Mouse (Mus musculus) hindbrain, postnatal 0 days (tissue): ENCODE data around the gene Il18bp. TPM values are rescaled to one million over a fixed set of nuclear protein-coding genes. Genes with fewer than 3 reads are reported as not detected.
A peak's percentile ranks its signal among the peaks of the same experiment; 100 is the strongest.

Experiments used
- ATAC-seq: fragments of 200-750 bp; cut with Nextera tagmentation; 2 replicates; pipeline ENCODE4 v1.8.0; 2017; ENCODE audit warnings: mild to moderate bottlenecking, moderate TSS enrichment, moderate library complexity
- DNase-seq: peaks from one replicate; pipeline ENCODE4 v3.0.0-alpha.2; 2015; ENCODE audit warnings: low spot score
- H3K27ac ChIP-seq: fragments of 300-500 bp; sonication (generic); 2 replicates; pipeline ENCODE4 v1.5.1; 2014; ENCODE audit warnings: mild to moderate bottlenecking
- H3K27me3 ChIP-seq: fragments of 300-500 bp; sonication (generic); 2 replicates; pipeline ENCODE4 v1.6.1; 2014; ENCODE audit warnings: low read length, mixed read lengths; ENCODE audit not compliant: insufficient read depth
- H3K36me3 ChIP-seq: fragments of 300-500 bp; sonication (generic); 2 replicates; pipeline ENCODE4 v1.6.1; 2014; ENCODE audit warnings: low read length, mixed read lengths; ENCODE audit not compliant: insufficient read depth
- H3K4me1 ChIP-seq: fragments of 300-500 bp; sonication (generic); 2 replicates; pipeline ENCODE4 v1.6.1; 2014; ENCODE audit warnings: antibody characterized with exemption, low read length, mixed read lengths; ENCODE audit not compliant: insufficient read depth
- H3K4me2 ChIP-seq: fragments of 300-500 bp; sonication (generic); 2 replicates; pipeline ENCODE4 v1.6.1; 2014; ENCODE audit warnings: low read depth, mild to moderate bottlenecking, low read length, moderate library complexity, mixed read lengths
- H3K4me3 ChIP-seq: fragments of 300-500 bp; sonication (generic); 2 replicates; pipeline ENCODE4 v1.5.1; 2014; ENCODE audit warnings: low read length
- H3K9ac ChIP-seq: fragments of 300-500 bp; sonication (generic); replicated peaks from 2 replicates; pipeline ENCODE4 v1.6.1; 2014; ENCODE audit warnings: mild to moderate bottlenecking, low read length, moderate library complexity, mixed read lengths
- H3K9me3 ChIP-seq: fragments of 300-500 bp; sonication (generic); 2 replicates; pipeline ENCODE4 v1.6.1; 2016; ENCODE audit warnings: low read length, mixed read lengths
- CTCF ChIP-seq: IDR thresholded peaks from 2 replicates; pipeline ENCODE4 v1.5.1; 2016; ENCODE audit warnings: antibody characterized with exemption, control low read depth, low read depth
- WGBS: fragments of 180-500 bp; shearing (Covaris S2); extraction: QIAGEN DNeasy Blood & Tissue Kit; methylation state at CpG from one replicate; pipeline ENCODE4 v1.1.7; 2014; 5-methylcytosine and 5-hydroxymethylcytosine counted together
- polyA plus RNA-seq: library from polyadenylated mRNA; unstranded; fragments of >200 nt; fragmentation: Nextera tagmentation; extraction: Ambion mirVana; gene quantifications from 2 replicates; pipeline ENCODE4 v1.2.1, GENCODE M21; 2015
- total RNA-seq: library from RNA; depleted of rRNA; stranded (reverse); fragments of >200 nt; gene quantifications from 2 replicates; pipeline ENCODE4 v1.2.3, GENCODE M21; 2014

Gene Il18bp
- total and polyA plus RNA-seq, 2 experiments from 2014 or later, result 3.0 to 14.7 TPM

- no peak for ATAC-seq
- TF ChIP-seq CTCF, result no peak
- H3K36me3 ChIP-seq, result peaks cover 68% of the 10 kb centered on the region
- no peak overlapping the region for H3K4me3 ChIP-seq
- H3K4me1 ChIP-seq, result no peaks in the 10 kb centered on the region
- DNase-seq, result no peak
- 76% methylated on average over 1 of the region's 1 CpGs for WGBS
- H3K27ac ChIP-seq, result no peak overlapping the region
- H3K4me2 ChIP-seq, result no peak overlapping the region
- H3K27me3 ChIP-seq, result no peaks in the 10 kb centered on the region
- H3K9ac ChIP-seq, result no peak overlapping the region
- H3K9me3 ChIP-seq, result no peaks in the 10 kb centered on the region
Observed at GRCm38 (mm10) chr7:102006520-102006919, 12.0 kb downstream of the Il18bp start.

DNA sequence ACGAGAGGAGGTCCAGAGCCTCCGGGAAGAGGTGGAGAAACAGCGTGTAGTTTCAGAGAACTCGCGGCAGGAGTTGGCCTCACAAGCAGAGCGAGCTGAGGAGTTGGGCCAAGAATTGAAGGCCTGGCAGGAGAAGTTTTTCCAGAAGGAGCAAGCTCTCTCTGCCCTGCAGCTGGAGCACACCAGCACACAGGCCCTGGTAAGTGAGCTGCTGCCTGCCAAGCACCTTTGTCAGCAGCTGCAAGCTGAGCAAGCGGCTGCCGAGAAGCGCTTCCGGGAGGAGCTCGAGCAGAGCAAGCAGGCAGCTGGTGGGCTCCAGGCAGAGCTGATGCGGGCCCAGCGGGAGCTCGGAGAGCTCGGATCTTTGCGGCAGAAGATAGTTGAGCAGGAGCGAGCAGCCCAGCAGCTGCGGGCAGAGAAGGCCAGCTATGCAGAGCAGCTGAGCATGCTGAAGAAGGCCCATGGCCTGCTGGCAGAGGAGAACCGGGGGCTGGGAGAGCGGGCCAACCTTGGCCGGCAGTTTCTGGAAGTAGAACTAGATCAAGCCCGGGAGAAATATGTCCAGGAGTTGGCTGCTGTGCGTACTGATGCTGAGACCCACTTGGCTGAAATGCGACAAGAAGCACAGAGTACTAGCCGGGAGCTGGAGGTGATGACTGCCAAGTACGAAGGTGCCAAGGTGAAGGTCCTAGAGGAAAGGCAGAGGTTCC, 17.4 kb downstream of the Il18bp start:
- ATAC-seq (peak; percentile 57), DNase-seq (peak; percentile 74)
- Histone ChIP-seq H3K4me2 (no peak overlapping the region), H3K27ac (peak overlapping the region; percentile 81), H3K9ac (no peak overlapping the region), H3K27me3 (no peaks in the 10 kb centered on the region), H3K36me3 (peaks cover 74% of the 10 kb centered on the region), H3K9me3 (no peaks in the 10 kb centered on the region), H3K4me1 (0 out of 2 replicates have a peak, but pooled peaks cover 3% of the 10 kb centered on the region), H3K4me3 (no peak overlapping the region)
- WGBS, result 68% methylated on average over 26 of the region's 26 CpGs
- no peak for TF ChIP-seq CTCF

GRCm38 (mm10) chr7:102000296-102000695, 18.2 kb downstream of the Il18bp start:
- Histone ChIP-seq H3K9me3 (no peaks in the 10 kb centered on the region), H3K4me2 (no peak overlapping the region), H3K36me3 (peaks cover 77% of the 10 kb centered on the region), H3K4me3 (no peak overlapping the region), H3K4me1 (0 out of 2 replicates have a peak, but pooled peaks cover 3% of the 10 kb centered on the region), H3K9ac (no peak overlapping the region), H3K27me3 (no peaks in the 10 kb centered on the region), H3K27ac (peak overlapping the region; percentile 81)
- no peak for ATAC-seq
- WGBS, result 70% methylated on average over 8 of the region's 8 CpGs
- DNase-seq, result peak; percentile 25
- no peak for TF ChIP-seq CTCF

DNA sequence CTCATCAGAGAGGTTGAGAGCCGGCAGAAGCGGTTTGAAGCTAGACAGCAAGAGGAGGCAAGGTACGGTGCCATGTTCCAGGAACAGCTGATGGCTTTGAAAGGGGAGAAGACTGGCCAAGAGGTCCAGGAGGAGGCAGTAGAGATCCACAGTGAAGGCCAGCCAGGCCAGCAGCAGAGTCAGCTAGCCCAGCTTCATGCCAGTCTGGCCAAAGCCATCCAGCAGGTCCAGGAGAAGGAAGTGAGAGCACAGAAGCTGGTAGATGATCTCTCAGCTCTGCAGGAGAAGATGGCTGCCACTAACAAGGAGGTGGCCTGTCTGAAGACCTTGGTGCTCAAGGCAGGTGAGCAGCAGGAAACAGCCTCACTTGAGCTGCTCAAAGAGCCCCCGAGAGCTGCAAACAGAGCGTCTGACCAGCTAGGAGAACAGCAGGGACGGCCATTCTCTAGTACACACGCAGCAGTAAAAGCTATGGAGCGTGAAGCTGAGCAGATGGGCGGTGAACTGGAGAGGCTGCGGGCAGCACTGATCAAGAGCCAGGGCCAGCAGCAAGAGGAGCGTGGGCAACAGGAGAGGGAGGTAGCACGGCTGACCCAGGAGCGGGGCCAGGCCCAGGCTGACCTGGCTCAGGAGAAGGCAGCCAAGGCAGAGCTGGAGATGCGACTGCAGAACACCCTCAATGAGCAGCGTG, 18.9 kb downstream of the Il18bp start:
- 66% methylated on average over 15 of the region's 15 CpGs for WGBS
- peak; percentile 57 for ATAC-seq
- H3K27ac ChIP-seq, result peak overlapping the region; percentile 81

GRCm38 (mm10) chr7:101998194-101998927, 20.1 kb downstream of the Il18bp start:
- peak overlapping the region; percentile 81; the same call in 1 of the 2 replicates for H3K27ac ChIP-seq

More for the DNA sequence above, 18.9 kb downstream of the Il18bp start:
- TF ChIP-seq CTCF, result no peak; the same call in 1 of the 2 replicates
- Histone ChIP-seq H3K4me3 (no peak overlapping the region), H3K4me1 (0 out of 2 replicates have a peak, but pooled peaks cover 3% of the 10 kb centered on the region), H3K4me2 (no peak overlapping the region), H3K27me3 (no peaks in the 10 kb centered on the region), H3K36me3 (peaks cover 79% of the 10 kb centered on the region), H3K9ac (no peak overlapping the region), H3K9me3 (no peaks in the 10 kb centered on the region)
- DNase-seq, result peak; percentile 53

DNA sequence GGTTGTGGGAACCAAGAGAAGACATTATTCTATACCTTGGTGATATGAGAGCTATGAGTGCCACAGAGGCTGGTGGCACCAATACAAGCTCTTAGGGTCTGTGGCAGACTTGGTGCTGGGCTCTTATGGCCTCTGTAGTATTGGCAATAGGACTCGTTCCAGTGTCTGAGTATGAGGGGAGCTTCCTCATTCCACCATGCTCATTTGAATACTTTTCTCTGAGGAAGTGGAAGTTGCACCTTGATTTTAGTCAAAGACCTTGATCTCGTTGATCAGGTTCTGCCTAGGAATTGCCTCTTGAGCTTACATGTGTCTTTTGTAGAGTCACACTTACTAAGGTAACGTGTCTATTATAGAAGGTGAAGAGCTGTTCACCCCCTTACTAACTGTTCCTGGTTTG, 24.2 kb downstream of the Il18bp start:
- Histone ChIP-seq H3K4me3 (no peak overlapping the region), H3K36me3 (peaks cover 72% of the 10 kb centered on the region), H3K4me1 (no peaks in the 10 kb centered on the region), H3K9ac (no peak overlapping the region), H3K27ac (no peak overlapping the region), H3K27me3 (no peaks in the 10 kb centered on the region), H3K9me3 (no peaks in the 10 kb centered on the region), H3K4me2 (no peak overlapping the region)
- DNase-seq (no peak), ATAC-seq (no peak)
- 93% methylated on average over 3 of the region's 3 CpGs for WGBS
- no peak for TF ChIP-seq CTCF

More at GRCm38 (mm10) chr7:101998194-101998927, 20.1 kb downstream of the Il18bp start:
- peaks cover 80% of the 10 kb centered on the region for H3K36me3 ChIP-seq
- peak; percentile 98 for TF ChIP-seq CTCF
- H3K4me2 ChIP-seq, result no peak overlapping the region
- H3K9me3 ChIP-seq, result no peaks in the 10 kb centered on the region
- H3K27me3 ChIP-seq, result no peaks in the 10 kb centered on the region
- H3K4me1 ChIP-seq, result 0 out of 2 replicates have a peak, but pooled peaks cover 3% of the 10 kb centered on the region
- ATAC-seq (peak; percentile 82), DNase-seq (peak; percentile 89)
- 49% methylated on average over 14 of the region's 14 CpGs for WGBS
- H3K9ac ChIP-seq, result no peak overlapping the region; the same call in 1 of the 2 replicates
- no peak overlapping the region for H3K4me3 ChIP-seq
